Mouse (Mus musculus) layer of hippocampus, postnatal 25 days (tissue): Measurements from ENCODE around the gene Scml4. TPM values are rescaled to one million over a fixed set of nuclear protein-coding genes. Genes with fewer than 3 reads are reported as not detected.
A peak's percentile ranks its signal among the peaks of the same experiment; 100 is the strongest.

ENCODE experiments used
- DNase-seq, 2 experiments: peaks; one replicate each; pipeline ENCODE4 v3.0.0; 2022; ENCODE audit warnings: mixed read lengths in 2 of 2, low spot score in 1 of 2; ENCODE audit errors: extremely low spot score in 1 of 2
- total RNA-seq, 2 experiments: library from RNA; stranded (reverse); gene quantifications; 2 replicates each; pipeline ENCODE4 v1.2.3; 2021

The Scml4 gene
- total RNA-seq, 2 experiments from 2014 or later, result 5.1 to 5.3 TPM

- DNase-seq, result no peak
Measured at GRCm38 (mm10) chr10:42945316-42945715, 85.1 kb downstream of the Scml4 start.

GRCm38 (mm10) chr10:42947336-42947735, 87.2 kb downstream of the Scml4 start:
- DNase-seq, result no peak

- DNase-seq, result no peak
Measured at GRCm38 (mm10) chr10:42950252-42950751, 90.1 kb downstream of the Scml4 start.

GRCm38 (mm10) chr10:42951078-42952045, 91.2 kb downstream of the Scml4 start:
- DNase-seq, result no peak

GRCm38 (mm10) chr10:42952046-42952420, 91.9 kb downstream of the Scml4 start:
- no peak for DNase-seq

- DNase-seq, result no peak
Measured at GRCm38 (mm10) chr10:42953601-42954000, 93.4 kb downstream of the Scml4 start.

- no peak for DNase-seq
Measured at GRCm38 (mm10) chr10:42955205-42955604, 95.0 kb downstream of the Scml4 start.

- peak; percentile 58 to 78 for DNase-seq
Measured at GRCm38 (mm10) chr10:42957881-42958651, 97.9 kb downstream of the Scml4 start.

GRCm38 (mm10) chr10:42958686-42959085, 98.5 kb downstream of the Scml4 start:
- no peak for DNase-seq

GRCm38 (mm10) chr10:42961771-42962170, 101.6 kb downstream of the Scml4 start:
- DNase-seq, result no peak

- no peak for DNase-seq
Measured at GRCm38 (mm10) chr10:42962181-42962601, 102.0 kb downstream of the Scml4 start.

- DNase-seq, result no peak
Measured at GRCm38 (mm10) chr10:42962655-42963054, 102.5 kb downstream of the Scml4 start.

- DNase-seq, result no peak
Measured at GRCm38 (mm10) chr10:42963061-42963460, 102.9 kb downstream of the Scml4 start.

GRCm38 (mm10) chr10:42968332-42968731, 108.2 kb downstream of the Scml4 start:
- DNase-seq, result no peak

GRCm38 (mm10) chr10:42972504-42973172, 112.5 kb downstream of the Scml4 start:
- DNase-seq, result peak in 1 of 2 experiments; percentile 63

GRCm38 (mm10) chr10:42973537-42973936, 113.4 kb downstream of the Scml4 start:
- DNase-seq, result no peak

GRCm38 (mm10) chr10:42976577-42976976, 116.4 kb downstream of the Scml4 start:
- DNase-seq, result no peak

GRCm38 (mm10) chr10:42978346-42978745, 118.2 kb downstream of the Scml4 start:
- no peak for DNase-seq

GRCm38 (mm10) chr10:42980999-42981757, 121.0 kb downstream of the Scml4 start:
- no peak for DNase-seq

GRCm38 (mm10) chr10:42984886-42985285, 124.7 kb downstream of the Scml4 start:
- no peak for DNase-seq
